Mouse (Mus musculus) neutrophil, adult 83 days (primary cell): Measurements from ENCODE around the gene Usp29. TPM values are rescaled to one million over a fixed set of nuclear protein-coding genes. Genes with fewer than 3 reads are reported as not detected.

Source experiments
- total RNA-seq, 2 experiments: library from RNA; stranded (reverse); gene quantifications; one replicate each; pipeline ENCODE4 v1.2.4; 2023

Usp29 gene
- total RNA-seq: not detected

DNA sequence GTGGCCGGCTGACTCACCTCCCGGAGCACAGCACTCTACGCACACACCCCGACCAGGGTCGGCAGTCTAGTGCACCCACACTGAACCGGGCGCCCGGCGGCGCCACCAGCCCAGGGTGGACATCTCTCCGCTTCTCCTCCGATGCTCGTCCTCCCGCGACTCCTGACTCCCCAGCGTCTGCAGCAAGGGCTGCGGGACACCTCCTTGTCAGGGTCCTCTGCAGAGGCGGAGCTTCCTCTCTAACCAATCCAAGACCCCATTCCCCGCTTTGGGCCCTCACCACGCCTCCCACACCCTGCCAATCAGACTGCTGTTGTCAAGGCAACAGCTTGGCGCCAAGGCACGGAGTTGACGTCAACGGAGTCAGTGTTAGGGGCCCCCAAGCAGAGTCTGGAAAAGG lies at the start of gene Usp29, which contains the start of gene Peg3:
Gene Usp29 (plus strand): TSS at position 338 of the 400 bp plus-strand sequence.
Gene Peg3 (minus strand): TSS at position 191 of the 400 bp plus-strand sequence.

DNA sequence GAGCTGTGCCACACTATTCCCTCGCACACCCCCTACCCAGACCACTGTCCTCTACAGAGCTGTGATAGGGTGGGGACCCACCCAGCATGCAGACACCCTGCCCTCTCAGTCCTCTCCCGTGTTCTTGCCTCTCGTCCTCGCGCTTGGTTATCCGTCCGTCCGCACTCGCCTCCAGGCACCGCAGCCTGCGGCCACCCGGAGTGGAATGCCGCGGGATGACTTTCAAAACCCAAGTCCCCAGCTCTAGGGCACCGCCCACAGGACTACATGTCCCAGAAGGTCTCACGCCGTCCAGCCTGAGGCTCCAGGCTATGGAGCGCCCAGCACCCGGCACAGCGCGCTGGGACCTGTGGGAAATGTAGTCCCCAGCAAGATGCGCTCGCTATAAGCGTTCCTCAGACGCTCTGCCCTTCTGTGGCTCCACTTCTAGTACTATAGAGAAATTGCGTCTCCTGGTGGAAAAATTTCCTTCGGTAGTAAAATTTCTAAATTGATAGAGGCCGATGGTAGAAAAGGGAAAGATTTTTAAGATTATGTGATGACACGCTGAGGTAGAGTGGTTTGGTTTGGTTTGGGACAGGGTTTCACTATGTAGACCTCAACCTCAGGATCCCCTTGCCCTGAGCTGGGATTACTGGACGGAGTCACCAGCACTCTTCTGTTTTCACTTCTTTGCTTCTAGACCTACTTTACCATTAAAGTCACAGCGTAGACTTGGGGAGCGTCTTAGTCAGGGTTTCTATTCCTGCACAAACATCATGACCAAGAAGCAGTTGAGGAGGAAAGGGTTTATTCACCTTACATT lies 33.9 kb upstream of the Usp29 start, which contains the start of gene Zim1:
Gene Zim1 (minus strand): TSS at position 210 of the 805 bp plus-strand sequence.

DNA sequence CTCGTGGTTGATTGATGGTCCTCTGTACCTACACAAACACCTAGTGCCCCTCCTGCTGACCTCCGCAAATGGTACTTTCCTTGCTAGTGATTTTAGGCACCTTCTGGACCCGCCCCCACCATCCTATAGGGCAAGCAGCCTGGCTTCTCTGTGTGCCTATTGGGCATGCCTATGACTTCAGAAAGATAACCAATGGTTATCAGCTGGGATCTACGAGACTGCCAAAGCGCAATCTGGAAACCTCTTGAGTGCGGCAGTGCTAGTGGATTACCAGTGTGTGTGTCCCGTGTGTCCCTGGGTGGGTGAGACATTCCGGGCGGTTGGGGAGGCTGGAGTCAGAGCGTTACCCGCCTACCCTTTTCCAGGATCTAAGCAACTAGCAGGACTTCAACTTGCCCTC lies 264.9 kb downstream of the Usp29 start, which contains the start of gene Aurkc:
Gene Aurkc (plus strand): TSS at position 50 of the 400 bp plus-strand sequence.

Other genes with a start within 250 kb of the Usp29 start
- gene Olfr5, start 243.6 kb upstream of the Usp29 start, total RNA-seq: not detected
- gene Olfr1347, start 230.8 kb upstream of the Usp29 start, total RNA-seq: not detected
- not detected for gene Olfr1348, start 221.8 kb upstream of the Usp29 start, total RNA-seq
- gene Olfr1349, start 207.6 kb upstream of the Usp29 start, total RNA-seq: not detected
- gene Olfr1350, start 165.7 kb upstream of the Usp29 start, total RNA-seq: not detected
- gene Zim1, start 34.1 kb upstream of the Usp29 start, total RNA-seq: not detected
- under 1 TPM; 0.04 to 0.07 TPM for gene Peg3, start 147 bp upstream of the Usp29 start, total RNA-seq